Mouse (Mus musculus): ENCODE results near the gene Gm595.

DNA sequence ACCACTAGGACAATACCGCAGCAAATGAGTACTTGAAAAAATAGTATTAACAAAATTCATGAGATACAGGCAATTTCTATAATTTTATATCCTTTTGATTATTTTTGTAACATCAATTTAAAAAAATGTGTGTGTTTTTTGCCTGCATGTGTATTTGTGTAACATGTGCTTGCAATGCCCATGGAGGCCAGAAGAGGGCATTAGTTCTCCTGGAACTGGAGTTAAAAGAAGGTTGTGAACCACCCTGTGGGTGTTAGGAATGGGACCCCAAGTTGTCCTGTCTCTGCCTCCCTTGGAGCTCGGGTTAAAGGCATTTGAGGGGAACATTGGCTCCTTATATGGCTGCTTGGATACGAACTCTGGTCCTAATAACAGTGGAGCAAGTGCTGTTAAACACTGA lies 26.2 kb upstream of the Gm595 start:
- no peak for TF ChIP-seq CTCF (IDR thresholded peaks at IDR 0.05; ENCODE audit: borderline replicate concordance, insufficient read depth, low read length)
- no peak for TF ChIP-seq POLR2A (IDR thresholded peaks at IDR 0.05; ENCODE audit: low read depth, low read length)

All from embryonic fibroblast, embryonic 13.5 days (primary cell).